Mouse (Mus musculus) WW6 (cell line): ENCODE results near the gene Gucy2g.
"Not testable (repeated sequence)": the region's sequence is repeated elsewhere in the genome, so short reads cannot be mapped to it uniquely, and the experiment has no call there.

Experiments
- DNase-seq: peaks from one replicate; pipeline ENCODE4 v3.0.0-alpha.2; 2013; ENCODE audit warnings: low read depth, low spot score

Gucy2g gene

DNA sequence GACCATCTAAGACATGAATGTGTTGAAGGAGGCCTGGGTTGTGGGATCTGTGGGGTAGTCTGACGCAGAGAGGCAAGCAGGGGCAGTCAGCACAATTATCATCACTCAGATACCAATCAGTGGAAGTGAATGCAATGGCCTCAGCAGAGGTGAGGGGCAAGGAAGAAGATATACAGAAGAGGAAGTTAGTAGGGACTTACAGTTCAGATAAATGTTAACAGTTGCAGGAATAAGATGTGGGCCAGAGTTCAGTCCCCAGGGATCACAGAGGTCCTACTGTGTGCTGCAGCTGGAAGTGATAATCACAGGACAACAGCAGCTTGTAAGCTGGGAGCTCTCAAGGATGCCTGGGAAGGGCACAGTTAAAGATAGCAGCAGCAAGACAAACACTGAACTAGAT is 76.9 kb downstream of the Gucy2g start:
- DNase-seq, result no peak

DNA sequence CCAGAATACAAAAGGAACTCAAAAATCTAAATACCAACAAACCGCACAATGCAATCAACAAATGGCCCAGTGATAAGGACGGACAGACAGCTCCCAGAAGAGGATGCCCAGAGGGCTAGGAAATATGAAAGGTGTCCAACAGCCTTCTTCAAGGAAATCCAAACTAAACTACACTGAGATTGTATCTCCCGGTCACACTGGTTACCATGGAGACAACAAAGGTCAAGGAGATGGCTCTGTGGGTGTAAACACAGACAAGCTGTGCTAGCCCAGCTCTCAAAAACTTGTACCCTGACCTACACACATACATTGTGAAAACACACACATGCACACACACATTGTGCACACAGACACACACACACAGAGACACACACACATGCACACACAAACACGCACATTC is 78.8 kb downstream of the Gucy2g start:
- DNase-seq, result no peak

DNA sequence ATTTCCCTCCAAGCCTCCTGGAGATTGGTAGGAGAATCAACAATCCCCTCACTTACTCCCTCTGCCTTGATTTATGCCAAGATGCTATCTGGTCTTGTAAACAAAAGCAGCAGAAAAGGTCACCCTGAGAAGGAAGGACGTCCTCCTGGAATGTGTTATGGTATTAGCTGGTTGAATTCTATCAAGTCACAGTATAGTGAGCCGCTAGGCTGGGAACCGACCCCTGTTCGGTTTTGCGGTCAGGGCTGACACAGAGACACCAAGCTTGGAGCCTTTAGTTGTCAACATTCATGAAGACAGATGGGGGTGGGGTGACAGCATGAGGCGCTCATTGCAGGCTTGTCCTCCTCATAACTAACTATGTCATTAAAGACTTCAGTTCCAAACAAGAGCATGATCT is 81.2 kb downstream of the Gucy2g start:
- DNase-seq, result no peak

DNA sequence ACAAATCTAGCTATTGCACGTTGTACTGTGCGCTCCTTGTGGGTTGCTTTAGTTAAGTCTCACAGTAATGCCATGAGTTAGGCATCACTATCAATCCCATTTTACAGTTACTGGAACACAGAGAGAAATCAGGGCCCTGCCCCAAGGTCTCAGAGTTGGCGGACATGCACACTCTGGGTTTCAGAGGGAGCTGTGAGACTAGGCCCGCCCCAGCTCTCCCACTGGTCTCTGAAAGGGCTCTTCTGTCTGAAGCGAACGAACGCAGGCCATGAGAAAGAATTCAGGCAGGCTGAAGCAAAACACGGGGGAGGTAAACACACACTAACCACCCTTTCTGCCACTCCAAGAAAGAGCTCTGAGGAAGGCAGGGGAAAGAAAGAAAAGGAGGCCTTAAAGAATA is 82.4 kb downstream of the Gucy2g start:
- DNase-seq, result no peak

DNA sequence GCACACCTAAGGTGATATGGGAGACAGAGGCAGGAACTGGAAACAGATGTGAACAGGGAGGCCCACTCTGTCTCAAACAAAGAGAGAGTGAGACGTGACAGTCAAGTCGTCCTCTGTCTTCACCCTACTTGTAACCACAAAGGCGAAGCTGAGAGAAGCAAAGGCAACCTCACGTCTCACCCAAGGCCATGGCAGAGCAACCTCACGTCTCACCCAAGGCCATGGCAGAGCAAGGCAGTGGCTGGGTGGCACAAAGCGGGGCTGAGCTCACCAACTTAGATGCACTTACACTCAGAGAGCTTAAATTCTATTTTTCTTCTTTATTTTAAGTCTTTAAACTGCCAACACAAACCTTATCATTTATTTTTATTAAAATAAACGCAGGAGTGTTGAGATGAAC is 84.0 kb downstream of the Gucy2g start:
- DNase-seq, result no peak

DNA sequence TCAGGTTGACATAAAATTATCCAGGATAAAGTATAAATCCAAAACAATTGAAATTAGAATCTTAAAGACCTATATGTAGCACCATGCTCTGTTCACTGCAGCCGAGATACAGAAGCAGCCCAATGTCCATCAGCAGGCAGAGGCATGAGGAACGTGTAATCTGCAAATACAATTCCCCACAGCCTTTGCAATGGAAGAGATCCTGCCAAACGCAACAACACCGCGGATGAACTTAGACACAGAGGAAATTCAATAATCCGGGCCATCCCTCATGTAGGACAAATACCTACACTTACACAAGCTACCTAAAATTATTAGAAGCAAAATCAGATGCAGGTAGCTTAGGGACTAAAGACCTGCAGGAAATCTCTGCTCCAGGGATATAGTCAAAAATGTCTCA is 88.1 kb downstream of the Gucy2g start:
- no peak for DNase-seq

DNA sequence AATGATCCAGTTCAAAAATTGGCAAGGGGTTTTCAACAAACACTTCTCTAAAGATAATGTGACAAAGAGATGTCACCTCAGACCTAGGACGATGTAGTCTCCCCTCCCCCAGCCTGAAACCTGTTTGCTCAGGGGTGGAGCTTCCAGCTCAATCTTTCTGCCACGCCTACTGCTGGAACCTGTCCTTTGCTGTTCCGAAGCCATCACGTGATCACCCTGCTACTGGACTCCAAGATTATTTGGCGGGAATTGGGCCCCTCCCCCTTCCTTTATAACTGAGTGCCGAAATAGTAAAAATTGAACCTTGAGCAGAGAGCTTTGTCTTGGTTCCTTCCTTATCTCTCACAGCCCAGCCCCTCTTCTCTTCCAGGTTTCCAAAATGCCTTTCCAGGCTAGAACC is 88.8 kb downstream of the Gucy2g start:
- not testable (repeated sequence) for DNase-seq

DNA sequence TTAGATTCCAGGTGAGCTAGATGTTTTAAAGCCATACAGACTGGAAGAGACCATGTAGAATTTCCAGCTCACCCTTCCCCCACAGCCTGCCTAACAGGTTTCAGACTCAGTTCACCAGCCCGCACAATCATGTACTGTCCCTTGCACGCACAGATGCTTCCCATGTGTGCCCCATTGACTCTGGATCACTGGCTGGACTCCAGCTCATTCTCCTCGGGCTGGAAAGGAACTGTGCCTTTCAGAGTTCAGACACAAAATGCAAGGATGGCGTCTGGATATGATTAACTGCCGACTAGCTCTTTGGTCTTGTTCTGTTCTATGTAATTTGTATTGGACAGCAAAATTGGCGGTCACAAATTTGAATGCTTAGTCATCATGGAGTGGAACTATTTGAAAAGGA is 91.4 kb downstream of the Gucy2g start:
- no peak for DNase-seq

DNA sequence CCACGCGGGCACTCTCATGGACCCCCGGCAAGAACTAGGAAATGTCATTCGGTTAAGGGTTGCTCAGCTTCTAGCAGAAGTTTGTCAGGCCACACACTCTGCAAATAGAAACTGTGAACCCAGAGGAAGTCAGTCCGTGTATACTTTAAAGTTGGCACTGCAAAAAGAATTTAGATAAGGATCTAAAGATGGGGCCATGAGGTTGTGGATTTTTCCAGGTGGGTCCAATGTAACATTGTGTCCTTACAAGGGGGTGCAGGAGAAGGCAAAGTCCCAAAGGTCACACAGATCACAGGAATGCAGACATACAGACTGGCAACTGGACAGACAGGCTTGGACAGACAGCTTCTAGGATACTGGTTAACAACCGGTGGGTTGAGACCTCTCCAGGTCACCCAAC is 92.9 kb downstream of the Gucy2g start:
- DNase-seq, result no peak
